Mouse (Mus musculus): ENCODE results near the gene Cpeb3. TPM values are rescaled to one million over a fixed set of nuclear protein-coding genes. Genes with fewer than 3 reads are reported as not detected.

The Cpeb3 gene
- polyA plus RNA-seq, 1 experiment, result 86.5 TPM

- TF ChIP-seq POLR2A (IDR thresholded peaks at IDR 0.05; ENCODE audit: control insufficient read depth, low read depth, low read length) (no peak), CTCF (IDR thresholded peaks at IDR 0.05; ENCODE audit: control insufficient read depth, insufficient read depth, insufficient replicate concordance, low read depth, low read length) (no peak)
- no peaks in the 10 kb centered on the region for H3K27me3 ChIP-seq (ENCODE audit: control insufficient read depth, insufficient read depth, low read length)
- H3K36me3 ChIP-seq (ENCODE audit: control insufficient read depth, insufficient read depth, low read length), result no peaks in the 10 kb centered on the region
- H3K4me1 ChIP-seq (ENCODE audit: control insufficient read depth, insufficient read depth, low read length), result peaks cover 3% of the 10 kb centered on the region
- no peak overlapping the region; the same call in 1 of the 2 replicates for H3K27ac ChIP-seq (ENCODE audit: control insufficient read depth, insufficient read depth, low read depth, low read length)
- H3K4me3 ChIP-seq (ENCODE audit: control insufficient read depth, low read depth, low read length), result peak overlapping the region; percentile 83
Observed at GRCm38 (mm10) chr19:37173331-37174115, 34.9 kb downstream of the Cpeb3 start.

- H3K4me1 ChIP-seq (ENCODE audit: control insufficient read depth, insufficient read depth, low read length), result peaks cover 3% of the 10 kb centered on the region
- TF ChIP-seq CTCF (IDR thresholded peaks at IDR 0.05; ENCODE audit: control insufficient read depth, insufficient read depth, insufficient replicate concordance, low read depth, low read length) (no peak), POLR2A (IDR thresholded peaks at IDR 0.05; ENCODE audit: control insufficient read depth, low read depth, low read length) (no peak)
- H3K36me3 ChIP-seq (ENCODE audit: control insufficient read depth, insufficient read depth, low read length), result no peaks in the 10 kb centered on the region
- no peak overlapping the region for H3K27ac ChIP-seq (ENCODE audit: control insufficient read depth, insufficient read depth, low read depth, low read length)
- H3K4me3 ChIP-seq (ENCODE audit: control insufficient read depth, low read depth, low read length), result peak overlapping the region; percentile 22
- H3K27me3 ChIP-seq (ENCODE audit: control insufficient read depth, insufficient read depth, low read length), result no peaks in the 10 kb centered on the region
Observed at GRCm38 (mm10) chr19:37172566-37173130, 35.8 kb downstream of the Cpeb3 start.

- Histone ChIP-seq H3K27me3 (ENCODE audit: control insufficient read depth, insufficient read depth, low read length) (no peaks in the 10 kb centered on the region), H3K4me3 (ENCODE audit: control insufficient read depth, low read depth, low read length) (peak overlapping the region; percentile 36; the same call in 1 of the 2 replicates), H3K27ac (ENCODE audit: control insufficient read depth, insufficient read depth, low read depth, low read length) (no peak overlapping the region), H3K36me3 (ENCODE audit: control insufficient read depth, insufficient read depth, low read length) (no peaks in the 10 kb centered on the region), H3K4me1 (ENCODE audit: control insufficient read depth, insufficient read depth, low read length) (peaks cover 3% of the 10 kb centered on the region)
- TF ChIP-seq POLR2A (IDR thresholded peaks at IDR 0.05; ENCODE audit: control insufficient read depth, low read depth, low read length) (no peak), CTCF (IDR thresholded peaks at IDR 0.05; ENCODE audit: control insufficient read depth, insufficient read depth, insufficient replicate concordance, low read depth, low read length) (no peak)
Observed at GRCm38 (mm10) chr19:37172096-37172495, 36.3 kb downstream of the Cpeb3 start.

- H3K4me1 ChIP-seq (ENCODE audit: control insufficient read depth, insufficient read depth, low read length), result no peaks in the 10 kb centered on the region
- no peak overlapping the region for H3K4me3 ChIP-seq (ENCODE audit: control insufficient read depth, low read depth, low read length)
- H3K36me3 ChIP-seq (ENCODE audit: control insufficient read depth, insufficient read depth, low read length), result no peaks in the 10 kb centered on the region
- no peak overlapping the region for H3K27ac ChIP-seq (ENCODE audit: control insufficient read depth, insufficient read depth, low read depth, low read length)
- TF ChIP-seq POLR2A (IDR thresholded peaks at IDR 0.05; ENCODE audit: control insufficient read depth, low read depth, low read length) (no peak), CTCF (IDR thresholded peaks at IDR 0.05; ENCODE audit: control insufficient read depth, insufficient read depth, insufficient replicate concordance, low read depth, low read length) (no peak)
- no peaks in the 10 kb centered on the region for H3K27me3 ChIP-seq (ENCODE audit: control insufficient read depth, insufficient read depth, low read length)
Observed at GRCm38 (mm10) chr19:37156770-37157336, 51.5 kb downstream of the Cpeb3 start.

GRCm38 (mm10) chr19:37156040-37156439 is 52.4 kb downstream of the Cpeb3 start:
- H3K27ac ChIP-seq (ENCODE audit: control insufficient read depth, insufficient read depth, low read depth, low read length), result no peak overlapping the region
- TF ChIP-seq POLR2A (IDR thresholded peaks at IDR 0.05; ENCODE audit: control insufficient read depth, low read depth, low read length) (no peak), CTCF (IDR thresholded peaks at IDR 0.05; ENCODE audit: control insufficient read depth, insufficient read depth, insufficient replicate concordance, low read depth, low read length) (no peak)
- no peaks in the 10 kb centered on the region for H3K36me3 ChIP-seq (ENCODE audit: control insufficient read depth, insufficient read depth, low read length)
- H3K4me1 ChIP-seq (ENCODE audit: control insufficient read depth, insufficient read depth, low read length), result no peaks in the 10 kb centered on the region
- H3K4me3 ChIP-seq (ENCODE audit: control insufficient read depth, low read depth, low read length), result no peak overlapping the region
- H3K27me3 ChIP-seq (ENCODE audit: control insufficient read depth, insufficient read depth, low read length), result no peaks in the 10 kb centered on the region

GRCm38 (mm10) chr19:37147145-37147544 is 61.3 kb downstream of the Cpeb3 start:
- TF ChIP-seq POLR2A (IDR thresholded peaks at IDR 0.05; ENCODE audit: control insufficient read depth, low read depth, low read length), result no peak
- no peak for TF ChIP-seq CTCF (IDR thresholded peaks at IDR 0.05; ENCODE audit: control insufficient read depth, insufficient read depth, insufficient replicate concordance, low read depth, low read length)
- H3K4me3 ChIP-seq (ENCODE audit: control insufficient read depth, low read depth, low read length), result no peak overlapping the region
- no peaks in the 10 kb centered on the region for H3K36me3 ChIP-seq (ENCODE audit: control insufficient read depth, insufficient read depth, low read length)
- no peaks in the 10 kb centered on the region for H3K27me3 ChIP-seq (ENCODE audit: control insufficient read depth, insufficient read depth, low read length)
- H3K27ac ChIP-seq (ENCODE audit: control insufficient read depth, insufficient read depth, low read depth, low read length), result no peak overlapping the region
- no peaks in the 10 kb centered on the region for H3K4me1 ChIP-seq (ENCODE audit: control insufficient read depth, insufficient read depth, low read length)

GRCm38 (mm10) chr19:37145846-37146245 is 62.6 kb downstream of the Cpeb3 start:
- Histone ChIP-seq H3K4me3 (ENCODE audit: control insufficient read depth, low read depth, low read length) (no peak overlapping the region), H3K27ac (ENCODE audit: control insufficient read depth, insufficient read depth, low read depth, low read length) (no peak overlapping the region), H3K27me3 (ENCODE audit: control insufficient read depth, insufficient read depth, low read length) (no peaks in the 10 kb centered on the region), H3K4me1 (ENCODE audit: control insufficient read depth, insufficient read depth, low read length) (no peaks in the 10 kb centered on the region), H3K36me3 (ENCODE audit: control insufficient read depth, insufficient read depth, low read length) (no peaks in the 10 kb centered on the region)
- no peak for TF ChIP-seq POLR2A (IDR thresholded peaks at IDR 0.05; ENCODE audit: control insufficient read depth, low read depth, low read length)
- TF ChIP-seq CTCF (IDR thresholded peaks at IDR 0.05; ENCODE audit: control insufficient read depth, insufficient read depth, insufficient replicate concordance, low read depth, low read length), result no peak
